Mouse (Mus musculus) erythroblast, embryonic 14.5 days (primary cell): ENCODE results near the gene Lrmda.

ENCODE experiments used
- GATA1 ChIP-seq: IDR thresholded peaks from 2 replicates; pipeline ENCODE4 v1.6.1; 2012; ENCODE audit warnings: low read length, inconsistent platforms, mixed read lengths
- TAL1 ChIP-seq: IDR thresholded peaks from 3 replicates; pipeline ENCODE4 v1.6.1; 2012; ENCODE audit warnings: low read length, inconsistent platforms, mixed read lengths

- no peak for TF ChIP-seq GATA1
- TF ChIP-seq TAL1, result no peak
Measured at GRCm38 (mm10) chr14:22354769-22355574, 335.5 kb downstream of the Lrmda start.
